Mouse (Mus musculus) erythroid progenitor cell, adult 5-6 weeks (primary cell): ENCODE data around the gene Rapgef4. TPM values are rescaled to one million over a fixed set of nuclear protein-coding genes. Genes with fewer than 3 reads are reported as not detected.
"Not testable (repeated sequence)": the region's sequence is repeated elsewhere in the genome, so short reads cannot be mapped to it uniquely, and the experiment has no call there.

Experiments used
- ATAC-seq: replicated peaks from 2 replicates; pipeline ENCODE4 v1.8.0; 2016; ENCODE audit warnings: moderate number of reproducible peaks, mild to moderate bottlenecking, moderate TSS enrichment, inconsistent platforms; ENCODE audit not compliant: poor library complexity, low FRiP score, severe bottlenecking
- total RNA-seq, 2 experiments: library from RNA; stranded (forward) in 1 of 2; stranded (reverse) in 1 of 2; fragments of 150-400 nt in 1 of 2; fragments of 186-747, 209-891 nt in 1 of 2; gene quantifications; 2 replicates each; pipeline versions ENCODE4 v1.2.3 to v1.2.4; 2015 to 2017; ENCODE audit warnings: low replicate concordance in 2 of 2

Gene Rapgef4
- total RNA-seq, 2 experiments from 2014 or later: 0.42 TPM; not detected in 1

DNA sequence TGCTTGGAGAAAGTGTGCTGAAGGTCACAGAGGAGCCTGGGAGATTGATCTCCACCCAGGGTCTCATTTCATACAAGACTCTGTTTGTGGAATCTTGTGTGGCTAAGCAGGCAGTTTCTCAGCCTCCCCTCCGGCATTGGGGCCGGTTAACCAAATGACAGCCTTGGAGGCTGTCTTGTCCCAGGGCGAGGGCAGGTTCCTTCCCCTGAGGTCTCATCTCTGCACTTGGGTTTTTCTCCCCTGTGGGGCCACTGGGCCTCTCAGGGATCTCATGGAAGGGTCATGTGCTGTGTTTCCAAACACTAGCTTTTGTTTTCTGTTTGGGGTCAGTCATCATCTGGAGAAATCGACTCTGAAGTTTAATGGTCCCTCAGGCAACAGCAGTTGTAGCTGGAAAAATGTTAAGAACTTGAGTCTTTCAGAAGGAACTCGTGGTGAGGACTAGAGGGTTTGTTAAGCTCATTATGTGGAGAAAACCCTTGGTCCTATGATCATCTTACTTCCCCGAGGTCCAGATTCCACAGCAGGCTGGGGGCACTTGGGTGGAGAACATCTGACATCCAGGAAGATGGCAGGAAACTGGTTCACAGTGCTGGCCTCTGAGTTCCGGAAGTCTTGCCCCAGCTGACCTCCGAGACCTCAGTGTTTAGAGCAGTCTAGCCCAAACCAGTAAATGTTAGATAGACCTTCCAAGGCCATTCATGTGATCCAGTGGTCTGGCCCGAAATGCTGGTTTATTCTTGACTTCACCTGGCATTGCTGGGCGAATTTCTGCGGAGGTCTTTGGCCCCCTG is 75.2 kb downstream of the Rapgef4 start:
- ATAC-seq: no peak

DNA sequence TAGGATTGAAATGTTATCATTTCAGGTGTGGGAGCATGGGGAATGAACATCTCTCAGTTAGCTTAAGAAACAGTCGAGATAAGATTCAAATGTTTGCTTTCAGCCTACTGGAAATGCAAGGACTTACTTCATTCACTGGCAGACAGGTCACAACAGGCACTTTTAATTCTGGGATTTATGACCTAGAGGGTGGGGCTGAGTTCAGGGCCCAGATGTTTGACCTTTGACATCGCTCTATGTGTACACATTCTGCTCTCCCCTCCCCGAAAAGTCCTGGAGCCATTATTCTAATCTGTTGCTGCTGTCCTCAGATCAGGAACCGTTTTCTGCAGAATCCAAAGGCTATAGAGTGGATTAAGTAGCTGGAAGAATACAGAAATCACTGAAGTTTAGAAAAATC is 81.9 kb downstream of the Rapgef4 start:
- ATAC-seq: no peak

DNA sequence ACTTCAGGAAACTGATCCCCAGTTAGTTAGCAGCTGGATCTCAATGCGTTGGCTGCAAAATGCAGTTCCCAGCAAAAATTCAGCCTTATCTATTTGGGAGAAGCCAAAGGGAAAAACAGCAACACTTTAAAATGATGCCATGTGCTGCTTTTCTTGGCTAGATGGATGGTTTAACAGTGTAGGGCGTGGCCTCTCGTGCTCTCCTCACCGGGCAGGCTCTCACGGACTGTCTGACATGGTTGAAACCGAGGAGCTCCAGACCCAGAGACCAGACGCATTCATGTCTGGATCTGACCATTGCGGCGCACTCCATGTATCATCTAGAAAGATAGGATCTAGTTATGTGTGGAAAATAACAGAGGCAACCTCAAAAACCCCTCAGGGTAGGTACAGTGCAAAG is 87.5 kb downstream of the Rapgef4 start:
- ATAC-seq: no peak

DNA sequence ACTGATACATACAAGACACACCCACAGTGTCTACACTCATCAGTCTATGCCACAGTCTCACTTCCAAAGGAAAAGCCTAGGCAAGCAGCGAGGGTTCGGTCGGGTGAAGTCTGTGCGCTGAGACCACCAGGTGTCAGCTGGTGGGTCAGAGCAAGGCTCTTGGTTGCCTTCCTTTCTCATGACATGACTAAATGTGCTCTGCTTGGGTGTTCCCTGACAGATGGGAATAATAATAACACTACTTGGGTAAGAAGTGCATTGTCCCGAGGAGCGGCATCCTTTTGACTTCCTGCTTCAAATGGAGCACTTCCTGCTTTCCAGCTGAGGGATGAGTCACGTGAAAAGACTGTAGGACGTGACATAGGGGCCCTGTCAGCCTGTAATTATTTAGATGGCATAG is 89.0 kb downstream of the Rapgef4 start:
- no peak for ATAC-seq

DNA sequence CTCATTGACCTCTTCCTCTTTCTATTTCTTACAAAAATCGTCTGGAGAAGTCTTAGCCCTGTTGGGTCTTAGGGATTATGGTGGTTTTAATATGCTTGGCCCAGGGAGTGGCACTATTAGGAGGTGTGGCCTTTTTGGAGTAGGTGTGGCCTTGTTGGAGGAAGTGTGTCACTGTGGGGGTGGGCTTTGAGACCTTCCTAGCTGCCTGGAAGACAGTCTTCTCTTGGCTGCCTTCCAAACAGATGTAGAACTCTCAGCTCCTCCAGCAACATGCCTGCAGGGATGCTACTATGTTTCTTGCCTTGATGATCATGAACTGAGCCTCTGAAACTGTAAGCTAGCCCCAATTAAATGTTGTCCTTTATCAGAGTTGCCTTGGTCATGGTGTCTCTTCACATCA is 92.1 kb downstream of the Rapgef4 start:
- ATAC-seq: not testable (repeated sequence)

DNA sequence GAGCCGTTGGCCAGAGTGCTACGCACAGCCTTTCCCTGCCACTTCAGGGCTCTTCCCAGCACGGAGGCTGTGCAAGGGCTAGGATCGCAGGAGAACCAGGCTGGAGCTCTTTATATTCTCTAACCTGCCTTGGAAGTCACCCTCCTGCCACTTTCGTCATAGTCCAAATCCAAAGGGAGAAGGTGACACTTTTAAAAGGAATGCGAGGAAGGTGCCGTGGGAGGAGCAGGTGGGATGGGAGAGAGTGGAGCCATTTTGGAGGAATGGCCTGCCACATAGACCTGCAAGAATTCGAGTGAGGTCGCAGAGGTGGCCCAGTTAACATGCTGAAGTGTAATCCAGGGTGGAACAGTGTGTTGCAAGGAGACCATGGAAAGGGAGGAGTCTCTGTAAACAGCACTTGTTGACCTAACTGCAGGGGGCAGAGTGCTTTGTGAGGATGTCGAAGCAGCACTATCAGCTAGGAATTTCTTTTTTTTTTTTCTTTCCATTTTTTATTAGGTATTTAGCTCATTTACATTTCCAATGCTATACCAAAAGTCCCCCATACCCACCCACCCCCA is 94.0 kb downstream of the Rapgef4 start:
- no peak for ATAC-seq

DNA sequence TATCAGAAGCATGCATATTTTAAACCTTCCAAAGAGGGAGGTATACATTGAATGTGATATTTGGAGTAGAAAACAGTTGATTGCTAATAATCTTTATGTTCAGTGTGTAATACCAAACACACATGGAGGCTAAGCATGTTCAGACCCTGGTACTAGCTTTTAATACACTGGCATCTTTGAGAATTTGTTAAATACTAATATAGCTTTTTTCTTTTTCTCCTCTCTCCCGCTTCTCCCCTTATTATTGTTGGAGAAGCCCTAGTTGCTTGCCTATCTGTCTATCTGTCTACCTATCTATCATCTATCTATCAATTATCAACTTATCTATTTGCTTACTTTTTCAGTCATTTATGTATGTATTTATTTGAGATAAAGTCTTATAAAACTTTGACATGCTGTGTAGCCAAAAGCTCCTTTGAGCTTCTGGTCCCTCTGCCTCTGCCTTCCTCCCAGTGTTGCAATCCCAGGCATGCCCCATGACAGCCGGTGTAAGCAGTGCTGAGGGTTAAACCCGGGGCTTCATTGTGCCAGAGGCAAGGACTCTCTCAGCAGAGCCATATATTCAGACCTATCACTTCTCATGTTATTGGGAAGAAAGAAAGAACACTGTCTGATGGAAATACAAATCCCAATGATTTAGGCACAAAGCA is 96.6 kb downstream of the Rapgef4 start:
- no peak for ATAC-seq

DNA sequence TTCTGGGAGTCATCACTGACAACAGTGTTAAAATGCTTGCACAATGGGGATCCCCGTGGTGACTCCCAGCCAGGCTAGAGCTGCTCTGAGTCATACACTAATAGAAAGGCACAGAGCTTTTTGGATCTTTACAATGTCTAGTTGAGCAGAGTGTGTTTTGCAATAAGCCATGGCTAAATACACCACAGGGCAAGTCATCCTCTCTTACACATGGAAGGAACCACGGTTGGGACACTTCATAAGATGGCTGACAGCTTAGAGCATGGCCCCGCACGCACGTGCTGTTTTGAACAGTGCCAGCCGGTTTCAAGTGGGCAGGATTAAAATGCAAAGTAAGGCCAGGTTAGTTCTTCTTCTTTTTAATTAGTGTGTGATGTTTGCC is 97.1 kb downstream of the Rapgef4 start:
- ATAC-seq: no peak

DNA sequence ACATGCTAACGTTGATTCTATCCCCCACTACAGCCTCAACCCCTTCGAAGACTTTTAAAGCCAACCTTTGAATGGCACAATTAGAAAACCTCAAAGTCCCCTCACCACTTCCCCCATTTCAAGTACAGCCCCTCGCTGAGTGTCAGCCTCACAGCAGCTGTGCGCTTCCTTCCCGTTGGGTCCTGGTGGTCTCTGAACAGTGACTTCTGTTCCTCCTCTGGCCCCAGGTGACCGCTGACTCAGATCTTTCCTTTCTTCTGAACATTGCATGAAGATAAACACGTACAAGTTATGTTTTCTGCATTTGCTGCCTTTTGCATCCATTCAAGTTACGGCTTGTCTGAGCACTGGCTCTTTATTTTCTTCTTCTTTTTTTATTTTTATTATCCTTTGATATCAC is 98.1 kb downstream of the Rapgef4 start:
- ATAC-seq: no peak

DNA sequence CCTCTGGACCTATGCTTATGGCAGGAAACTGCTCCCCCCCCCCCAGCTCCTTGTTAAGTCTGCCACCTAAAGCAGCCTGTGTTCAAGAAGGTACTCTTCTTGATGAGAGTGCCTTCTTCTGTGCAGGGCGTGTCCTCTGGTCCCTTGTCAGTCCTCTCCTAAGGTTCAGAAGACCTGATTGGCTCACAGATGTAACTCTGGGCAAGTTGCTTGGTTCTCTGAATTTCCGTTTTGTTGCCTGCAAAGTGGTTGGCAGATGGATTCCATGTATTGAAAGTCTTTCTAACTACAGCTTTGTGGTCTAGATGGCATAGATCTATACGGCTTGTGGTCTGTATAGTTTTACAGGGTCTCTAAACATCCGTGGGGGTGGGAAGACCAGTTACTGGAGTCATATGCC is 101.8 kb downstream of the Rapgef4 start:
- ATAC-seq: no peak

DNA sequence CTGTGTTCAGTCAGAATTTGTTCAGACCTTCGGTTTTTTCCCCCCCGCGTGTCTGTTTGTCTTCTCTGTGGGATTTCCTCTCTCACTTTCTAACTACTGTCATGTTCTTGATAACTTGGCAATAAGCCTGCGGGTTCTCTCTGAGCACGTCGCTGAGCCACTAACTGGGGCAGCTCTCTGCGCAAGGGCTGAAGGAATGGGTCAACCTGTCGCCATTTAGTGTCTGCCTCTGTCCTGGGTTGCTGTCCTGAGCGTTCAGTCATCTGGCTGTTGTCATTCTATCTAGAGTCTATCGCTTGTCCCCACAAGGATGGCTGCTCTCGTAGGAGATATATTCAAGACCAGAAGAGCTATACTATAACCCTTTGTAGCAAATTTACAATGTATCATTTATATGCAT is 107.8 kb downstream of the Rapgef4 start:
- ATAC-seq: no peak

DNA sequence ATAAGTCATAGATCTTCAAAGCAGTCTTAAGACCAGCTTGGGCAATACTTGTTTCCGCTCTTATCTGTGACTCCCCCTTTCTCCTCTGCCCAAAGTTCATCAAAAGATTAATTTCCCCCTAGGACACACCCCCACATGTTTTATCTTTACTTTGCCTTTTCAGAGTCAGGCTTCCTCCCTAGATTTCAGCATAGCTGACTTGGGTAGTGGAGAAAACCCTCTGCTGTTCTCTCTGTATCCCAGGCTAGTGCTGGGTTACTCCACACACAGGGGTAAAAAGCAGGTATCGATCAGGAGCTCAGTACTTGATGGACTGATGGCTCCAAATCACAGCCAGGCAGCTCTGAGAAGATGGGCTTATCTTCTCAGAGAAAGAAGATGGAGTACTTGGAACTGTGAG is 109.0 kb downstream of the Rapgef4 start:
- ATAC-seq: no peak

DNA sequence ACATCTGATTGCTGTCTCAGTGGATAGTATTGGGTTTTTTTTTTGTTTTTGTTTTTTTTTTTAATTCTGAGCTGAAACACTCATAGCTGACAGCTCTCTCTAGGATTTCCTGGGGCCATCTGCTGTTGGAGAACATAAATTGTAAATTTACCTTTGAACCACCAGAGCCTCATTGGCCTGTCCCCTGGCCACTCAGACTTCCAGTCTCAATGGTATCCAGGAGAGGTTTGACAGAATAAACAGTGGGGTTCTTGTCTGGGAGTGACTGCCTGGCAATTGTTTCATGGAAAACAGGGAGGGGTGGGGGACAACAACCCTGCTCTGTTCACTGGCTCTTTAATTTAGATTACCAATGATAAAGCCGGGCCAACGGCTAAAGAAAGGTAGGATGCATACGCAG is 111.0 kb downstream of the Rapgef4 start:
- ATAC-seq: no peak

DNA sequence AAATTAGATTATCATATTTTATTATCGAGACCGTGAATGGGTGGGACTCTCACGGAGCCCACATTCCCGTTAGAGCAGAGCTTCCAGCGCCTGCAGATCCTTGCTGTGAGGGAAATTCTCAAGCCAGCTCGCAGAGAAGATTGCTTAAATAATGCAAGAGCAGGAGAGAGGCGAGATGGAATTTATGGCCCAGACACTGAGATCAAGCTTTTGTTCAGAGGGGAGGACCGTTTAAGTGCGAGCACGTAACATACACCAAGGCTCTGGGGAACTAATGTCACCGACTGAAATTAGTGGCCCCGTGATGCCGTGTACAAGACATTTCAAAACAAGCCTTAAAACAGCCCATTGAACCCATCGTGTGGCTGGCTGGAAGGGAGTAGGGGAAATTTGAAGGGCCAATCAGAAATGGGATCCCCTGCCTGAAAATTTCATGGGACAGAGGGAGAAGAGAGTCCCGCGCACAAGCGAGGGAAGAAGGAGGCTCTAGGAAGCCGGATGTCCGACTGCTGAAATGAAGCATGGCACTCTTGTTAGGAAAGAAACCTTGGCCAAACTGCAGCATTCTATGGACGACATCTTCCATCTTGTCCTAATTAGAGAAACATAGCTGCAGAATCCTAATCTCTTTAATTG is 112.5 kb downstream of the Rapgef4 start:
- ATAC-seq: no peak

DNA sequence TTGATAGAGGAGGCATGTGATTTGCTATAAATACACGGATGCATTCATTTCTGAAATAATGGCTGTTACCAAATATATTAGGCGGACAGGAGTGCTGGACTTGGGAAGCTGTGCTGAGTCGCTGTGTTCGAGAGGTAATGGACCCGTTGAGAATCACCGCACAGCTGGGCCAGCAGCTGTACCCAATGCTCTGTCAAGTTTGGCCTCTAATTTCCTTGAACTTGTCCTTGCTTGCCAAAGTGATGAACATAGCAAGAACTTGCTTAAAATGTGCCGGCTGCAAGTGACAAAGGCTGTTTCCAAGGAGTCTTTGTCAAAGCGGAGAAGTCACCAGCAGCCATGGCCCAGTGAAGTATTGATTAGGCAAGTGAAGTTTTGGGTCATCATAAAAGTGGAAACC is 113.0 kb downstream of the Rapgef4 start:
- no peak for ATAC-seq

DNA sequence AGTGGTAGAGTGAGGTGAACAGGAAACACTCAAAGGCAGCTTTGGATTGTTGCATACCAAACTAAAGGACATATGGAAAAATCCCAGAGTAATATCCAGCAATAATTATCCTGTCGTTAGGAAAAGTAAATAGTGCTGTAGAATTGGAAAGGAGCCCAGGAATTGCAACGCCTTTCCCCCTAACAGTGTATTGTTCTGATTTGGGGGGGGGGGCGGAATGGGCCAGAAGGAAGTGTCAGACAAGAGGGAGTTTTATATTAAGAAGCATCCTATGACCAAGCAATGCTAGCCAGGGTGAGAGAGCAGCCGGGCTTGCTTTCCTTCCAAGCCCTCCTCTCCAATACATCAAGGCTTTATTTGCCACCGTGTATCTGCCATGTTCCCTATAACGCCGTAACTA is 113.4 kb downstream of the Rapgef4 start:
- no peak for ATAC-seq

DNA sequence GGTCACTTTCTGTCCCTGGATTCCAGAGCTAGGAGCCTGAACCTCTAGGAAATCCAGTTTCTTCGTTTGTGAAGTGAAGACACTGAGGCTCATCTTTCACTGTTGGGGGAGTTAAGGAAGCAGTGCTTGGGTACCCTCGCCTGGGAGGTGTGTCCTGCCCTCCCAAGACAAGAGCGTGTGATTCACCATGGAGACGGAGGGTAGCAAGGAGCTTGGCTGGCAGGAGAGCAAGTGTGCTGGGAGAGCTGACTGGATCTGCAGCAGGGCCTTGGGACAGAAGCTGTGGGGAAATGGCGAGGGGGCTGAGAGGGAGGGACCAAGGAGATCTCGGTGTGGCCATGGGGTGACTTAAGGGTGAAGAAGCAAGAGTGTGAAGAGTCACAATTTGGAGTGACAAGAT is 114.0 kb downstream of the Rapgef4 start:
- ATAC-seq: no peak

DNA sequence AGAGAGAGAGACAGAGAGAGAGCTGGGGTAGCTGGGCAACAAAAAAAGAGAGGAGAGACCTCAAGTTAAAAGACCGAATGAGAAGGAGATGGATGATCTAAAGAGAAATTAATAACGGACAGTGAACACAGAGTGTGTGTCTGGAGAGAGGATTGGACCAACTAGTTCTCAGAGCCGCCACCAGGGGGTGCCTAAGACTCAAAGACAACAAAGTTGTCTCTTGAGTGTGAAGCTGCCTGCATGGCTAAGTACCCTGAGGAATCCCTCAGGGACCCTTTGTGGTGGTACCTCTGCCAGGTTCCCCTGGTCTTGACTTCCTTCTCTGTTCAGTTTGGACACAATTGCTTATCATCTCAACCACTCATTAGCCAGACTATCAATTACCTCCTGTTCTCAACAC is 115.3 kb downstream of the Rapgef4 start:
- no peak for ATAC-seq

DNA sequence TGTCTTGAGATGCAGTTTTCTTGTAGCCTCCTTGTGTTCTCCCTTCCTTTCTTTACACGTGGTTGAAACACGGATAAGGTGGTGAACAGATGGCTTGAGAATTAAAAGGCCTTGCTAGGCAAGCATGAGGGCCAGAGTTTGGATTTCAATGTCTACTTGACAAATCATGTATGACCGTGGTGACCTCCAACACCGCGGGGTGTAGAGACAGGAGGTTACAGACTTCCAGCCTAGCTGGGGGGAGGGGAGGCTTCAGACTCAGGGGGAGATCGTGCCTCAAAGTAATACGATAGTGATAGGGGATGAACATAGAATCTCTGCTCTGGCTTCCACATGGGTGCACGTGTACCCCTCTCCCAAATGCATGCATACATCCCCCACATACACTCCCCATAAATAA is 117.3 kb downstream of the Rapgef4 start:
- no peak for ATAC-seq

DNA sequence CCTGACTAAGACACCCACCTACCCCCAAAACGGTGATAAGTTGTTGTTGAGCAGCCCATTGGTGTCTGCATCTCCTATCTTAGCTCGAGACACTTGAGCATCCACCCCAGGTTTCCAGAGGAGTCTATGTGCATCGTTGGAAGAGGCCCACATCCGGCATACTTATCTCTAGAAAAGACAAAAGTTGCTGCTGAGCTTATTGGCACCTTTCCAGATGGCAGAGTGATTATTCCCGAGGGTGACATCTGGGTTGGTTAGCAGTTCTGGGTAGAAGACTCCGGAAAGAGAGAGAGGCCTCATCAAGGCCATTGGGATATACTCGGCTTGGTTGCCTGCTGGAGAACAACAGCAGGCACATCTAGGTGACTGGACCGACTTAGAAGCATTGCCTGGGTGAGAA is 123.6 kb downstream of the Rapgef4 start:
- no peak for ATAC-seq
